Mouse (Mus musculus) mesoderm, embryonic 11.5 days (tissue): ENCODE measurements around the gene Gm20388.

Source experiments
- DNase-seq: peaks from one replicate; pipeline ENCODE4 v3.0.0-alpha.2; 2012; ENCODE audit warnings: low read depth, low spot score

Gene Gm20388

GRCm38 (mm10) chr8:123823111-123823510 lies 3912.5 kb downstream of the Gm20388 start:
- no peak for DNase-seq

GRCm38 (mm10) chr8:123823532-123824123 lies 3913.0 kb downstream of the Gm20388 start:
- DNase-seq = no peak

- DNase-seq = no peak
Measured at GRCm38 (mm10) chr8:123826001-123826400, 3915.4 kb downstream of the Gm20388 start.

- no peak for DNase-seq
Measured at GRCm38 (mm10) chr8:123826758-123827157, 3916.1 kb downstream of the Gm20388 start.

- no peak for DNase-seq
Measured at GRCm38 (mm10) chr8:123827523-123827922, 3916.9 kb downstream of the Gm20388 start.

- DNase-seq = no peak
Measured at GRCm38 (mm10) chr8:123832757-123833156, 3922.1 kb downstream of the Gm20388 start.

GRCm38 (mm10) chr8:123835451-123835850 lies 3924.8 kb downstream of the Gm20388 start:
- peak; percentile 63 for DNase-seq

- no peak for DNase-seq
Measured at GRCm38 (mm10) chr8:123836354-123836753, 3925.7 kb downstream of the Gm20388 start.

- peak; percentile 57 for DNase-seq
Measured at GRCm38 (mm10) chr8:123838496-123838895, 3927.9 kb downstream of the Gm20388 start.

GRCm38 (mm10) chr8:123840578-123841345 lies 3930.1 kb downstream of the Gm20388 start:
- no peak for DNase-seq

- no peak for DNase-seq
Measured at GRCm38 (mm10) chr8:123842086-123842485, 3931.4 kb downstream of the Gm20388 start.

GRCm38 (mm10) chr8:123844341-123844740 lies 3933.7 kb downstream of the Gm20388 start:
- DNase-seq = no peak

- no peak for DNase-seq
Measured at GRCm38 (mm10) chr8:123845114-123845513, 3934.5 kb downstream of the Gm20388 start.

- DNase-seq = no peak
Measured at GRCm38 (mm10) chr8:123845991-123846390, 3935.3 kb downstream of the Gm20388 start.

GRCm38 (mm10) chr8:123846509-123846908 lies 3935.9 kb downstream of the Gm20388 start:
- no peak for DNase-seq

- DNase-seq = no peak
Measured at GRCm38 (mm10) chr8:123847546-123847945, 3936.9 kb downstream of the Gm20388 start.

GRCm38 (mm10) chr8:123849352-123849751 lies 3938.7 kb downstream of the Gm20388 start:
- no peak for DNase-seq

GRCm38 (mm10) chr8:123851590-123851989 lies 3940.9 kb downstream of the Gm20388 start:
- no peak for DNase-seq

- DNase-seq = no peak
Measured at GRCm38 (mm10) chr8:123854252-123854651, 3943.6 kb downstream of the Gm20388 start.

GRCm38 (mm10) chr8:123854733-123855475 lies 3944.3 kb downstream of the Gm20388 start:
- no peak for DNase-seq

- DNase-seq = no peak
Measured at GRCm38 (mm10) chr8:123857361-123857760, 3946.7 kb downstream of the Gm20388 start.

- DNase-seq = peak; percentile 30
Measured at GRCm38 (mm10) chr8:123858574-123858940, 3947.9 kb downstream of the Gm20388 start.
